Mouse (Mus musculus): ENCODE measurements around the gene Stx12. TPM values are rescaled to one million over a fixed set of nuclear protein-coding genes. Genes with fewer than 3 reads are reported as not detected.

Gene Stx12
- total RNA-seq, 2 experiments from 2014 or later, result 24.7 to 26.4 TPM

GRCm38 (mm10) chr4:132873481-132874362 lies 10.6 kb downstream of the Stx12 start:
- peak; percentile 56 for ATAC-seq (replicated peaks; ENCODE audit: low FRiP score, low TSS enrichment, poor library complexity, severe bottlenecking)

DNA sequence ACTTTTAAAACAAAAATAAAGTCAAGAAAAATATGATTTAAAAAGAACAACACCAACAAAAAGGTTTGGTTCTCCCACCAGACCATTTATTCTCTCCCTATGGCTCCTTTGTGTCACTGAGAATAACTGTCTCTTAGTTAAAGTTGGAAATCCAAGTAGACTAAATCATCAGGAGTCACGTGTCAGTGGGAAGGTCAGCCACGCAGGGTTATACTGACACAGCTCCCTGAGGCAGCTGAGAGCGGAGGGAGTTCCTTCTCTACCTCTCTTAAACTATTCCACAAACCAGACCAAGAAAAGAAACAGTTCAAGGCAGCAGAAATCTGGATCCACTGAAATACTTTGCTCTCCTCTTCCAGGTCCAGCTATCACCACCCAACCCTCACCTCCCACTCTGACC lies 13.2 kb downstream of the Stx12 start:
- ATAC-seq (replicated peaks; ENCODE audit: low FRiP score, low TSS enrichment, poor library complexity, severe bottlenecking), result no peak

GRCm38 (mm10) chr4:132864856-132865255 lies 19.5 kb downstream of the Stx12 start:
- ATAC-seq (replicated peaks; ENCODE audit: low FRiP score, low TSS enrichment, poor library complexity, severe bottlenecking), result no peak

- ATAC-seq (replicated peaks; ENCODE audit: low FRiP score, low TSS enrichment, poor library complexity, severe bottlenecking), result no peak
Measured at GRCm38 (mm10) chr4:132863012-132863411, 21.3 kb downstream of the Stx12 start.

- ATAC-seq (replicated peaks; ENCODE audit: low FRiP score, low TSS enrichment, poor library complexity, severe bottlenecking), result no peak
Measured at GRCm38 (mm10) chr4:132860880-132861279, 23.4 kb downstream of the Stx12 start.

- ATAC-seq (replicated peaks; ENCODE audit: low FRiP score, low TSS enrichment, poor library complexity, severe bottlenecking), result no peak
Measured at GRCm38 (mm10) chr4:132843705-132844071, 40.6 kb downstream of the Stx12 start.

- peak; percentile 97 for ATAC-seq (replicated peaks; ENCODE audit: low FRiP score, low TSS enrichment, poor library complexity, severe bottlenecking)
Measured at GRCm38 (mm10) chr4:132842970-132843704, 41.2 kb downstream of the Stx12 start, which contains the start of gene Ppp1r8. Ppp1r8 (minus strand) TSS chr4:132843169.

DNA sequence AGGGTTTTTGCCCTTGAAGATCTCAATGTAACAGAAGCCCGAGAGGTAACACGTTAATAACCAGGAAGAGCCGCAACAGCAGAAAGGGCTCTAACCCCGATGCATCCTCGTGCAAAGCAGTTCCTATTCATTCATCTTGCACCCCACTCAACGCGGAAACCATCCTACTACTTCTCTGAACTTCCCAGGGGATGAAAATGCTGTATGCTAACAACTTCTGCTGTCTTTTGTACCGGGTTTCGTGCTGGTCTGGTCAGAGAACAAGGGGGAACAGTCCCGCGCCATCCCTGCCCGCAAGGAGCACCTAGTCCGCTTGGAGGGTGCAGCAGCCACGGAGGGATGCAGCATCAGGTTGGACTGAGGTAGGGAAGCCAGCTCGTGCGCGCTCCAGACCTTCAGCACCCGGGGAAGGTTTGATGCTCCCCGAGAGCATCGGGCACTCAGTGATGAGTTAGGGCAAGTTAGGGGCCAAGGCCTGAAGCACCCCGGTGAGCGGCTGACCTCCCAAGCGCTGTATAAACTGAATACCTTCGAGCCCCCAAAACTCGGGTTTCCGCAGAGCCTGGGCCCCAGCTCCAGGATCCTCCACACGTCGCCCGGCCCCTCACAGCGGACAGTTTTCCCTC lies 41.9 kb downstream of the Stx12 start:
- ATAC-seq (replicated peaks; ENCODE audit: low FRiP score, low TSS enrichment, poor library complexity, severe bottlenecking), result peak; percentile 52

DNA sequence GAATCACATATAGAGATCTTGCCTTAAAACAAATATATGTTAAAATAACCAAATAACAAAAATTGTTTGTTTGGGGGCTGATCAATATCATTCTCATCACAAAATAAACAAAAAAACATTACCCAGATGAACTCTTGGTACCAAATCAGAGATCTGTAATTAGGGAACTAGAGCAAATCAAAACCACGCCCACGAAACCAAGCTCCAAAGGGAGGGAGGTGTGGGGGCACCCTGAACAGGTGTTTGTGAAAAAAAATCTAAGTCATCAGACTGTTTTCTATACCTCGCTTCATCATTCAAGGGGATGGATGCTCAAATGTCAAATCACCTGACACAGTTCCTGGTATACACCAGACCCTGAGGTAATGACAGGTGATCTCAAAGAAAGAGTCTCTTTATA lies 42.8 kb downstream of the Stx12 start:
- ATAC-seq (replicated peaks; ENCODE audit: low FRiP score, low TSS enrichment, poor library complexity, severe bottlenecking), result no peak

DNA sequence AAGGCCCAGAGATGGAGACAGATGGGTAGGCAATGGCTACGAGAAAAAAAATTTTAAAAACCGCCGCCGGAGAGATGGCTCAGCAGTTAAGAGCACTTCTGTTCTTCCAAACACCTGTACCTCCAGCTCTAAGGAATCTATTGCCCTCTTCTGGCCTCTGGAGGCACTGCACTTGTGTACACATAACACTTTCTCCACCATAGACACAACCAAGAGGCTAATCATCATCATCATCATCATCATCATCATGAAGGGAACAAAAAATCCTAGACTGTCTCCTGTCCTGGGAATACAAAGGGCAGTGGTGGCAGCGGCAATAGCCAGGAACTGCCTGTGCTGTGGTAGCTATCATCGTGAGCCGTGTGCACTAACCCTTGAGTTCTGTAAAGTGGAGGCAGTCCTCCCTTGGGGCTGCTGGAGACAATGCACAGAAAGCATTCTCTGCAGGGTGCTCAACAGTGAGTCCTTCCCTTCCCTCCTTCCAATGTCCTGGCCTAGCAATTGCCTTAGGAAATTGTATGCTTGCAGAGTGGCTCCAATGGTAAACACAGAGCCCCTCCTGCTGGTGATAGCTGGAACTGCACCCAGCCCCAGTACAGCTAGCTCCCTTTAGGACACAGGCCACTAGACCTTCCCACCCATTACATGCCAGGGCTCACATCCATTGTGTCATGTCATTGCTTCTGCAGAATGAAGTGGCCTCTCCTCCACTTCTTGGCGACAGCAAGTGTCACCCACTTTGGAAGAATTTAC lies 60.5 kb downstream of the Stx12 start:
- peak; percentile 82 for ATAC-seq (replicated peaks; ENCODE audit: low FRiP score, low TSS enrichment, poor library complexity, severe bottlenecking)

DNA sequence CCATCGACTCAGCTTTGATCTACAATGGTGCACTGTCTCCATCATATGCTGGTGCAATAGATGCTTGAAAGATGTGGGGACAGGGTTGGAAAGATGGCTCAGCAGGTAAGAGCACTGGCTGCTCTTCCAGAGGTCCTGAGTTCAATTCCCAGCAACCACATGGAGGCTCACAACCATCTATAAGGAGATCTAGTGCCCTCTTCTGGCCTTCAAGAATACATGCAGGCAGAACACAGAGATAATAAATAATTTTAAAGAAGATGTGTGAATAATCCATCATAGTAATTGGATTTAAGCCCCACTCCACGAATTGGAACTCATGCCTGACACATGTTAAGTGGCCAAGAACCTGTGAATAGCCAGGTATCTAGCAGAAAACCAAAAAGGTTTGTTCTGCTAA lies 65.9 kb downstream of the Stx12 start:
- ATAC-seq (replicated peaks; ENCODE audit: low FRiP score, low TSS enrichment, poor library complexity, severe bottlenecking), result no peak

DNA sequence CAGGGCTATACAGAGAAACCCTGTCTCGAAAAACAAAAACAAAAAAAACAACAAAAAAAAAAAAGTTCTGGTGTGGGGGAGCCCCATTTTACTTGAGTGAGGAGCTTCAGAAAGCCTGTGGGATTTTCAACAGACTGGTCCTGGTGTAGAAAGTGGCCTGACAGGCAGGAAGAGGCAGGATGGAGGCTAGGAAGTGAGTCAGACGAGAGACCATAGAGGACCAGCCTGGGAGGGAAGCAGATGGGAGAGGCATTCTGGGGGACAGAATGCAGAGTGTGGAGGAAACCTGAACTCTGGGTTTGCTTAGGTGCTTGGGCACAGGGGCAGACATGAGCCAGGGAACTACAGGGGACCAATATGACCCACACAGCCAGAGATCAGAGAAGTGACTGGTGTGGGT lies 67.5 kb downstream of the Stx12 start:
- ATAC-seq (replicated peaks; ENCODE audit: low FRiP score, low TSS enrichment, poor library complexity, severe bottlenecking), result no peak

GRCm38 (mm10) chr4:132816404-132816803 lies 67.9 kb downstream of the Stx12 start:
- no peak for ATAC-seq (replicated peaks; ENCODE audit: low FRiP score, low TSS enrichment, poor library complexity, severe bottlenecking)

DNA sequence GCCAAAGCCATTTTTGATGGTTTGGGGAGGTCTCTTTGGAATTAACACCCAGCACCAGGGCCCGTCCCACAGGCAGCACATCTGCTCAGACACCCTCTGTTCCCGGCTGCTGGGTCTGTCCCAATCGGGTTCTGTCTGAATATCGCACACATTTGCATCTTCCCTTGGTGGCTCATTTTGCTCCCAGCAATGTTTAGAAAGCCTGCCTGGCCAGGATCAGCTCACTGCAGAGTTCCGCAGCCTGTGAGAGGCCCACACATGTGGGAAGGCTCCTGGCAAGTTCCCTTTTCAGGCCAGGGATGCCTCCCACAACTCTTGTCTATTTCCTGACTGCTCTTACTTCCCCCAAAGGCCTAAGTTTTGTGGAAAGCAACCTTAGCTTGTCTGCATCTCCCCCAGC lies 74.7 kb downstream of the Stx12 start:
- ATAC-seq (replicated peaks; ENCODE audit: low FRiP score, low TSS enrichment, poor library complexity, severe bottlenecking), result no peak

- no peak for ATAC-seq (replicated peaks; ENCODE audit: low FRiP score, low TSS enrichment, poor library complexity, severe bottlenecking)
Measured at GRCm38 (mm10) chr4:132807771-132808641, 76.3 kb downstream of the Stx12 start.

- no peak for ATAC-seq (replicated peaks; ENCODE audit: low FRiP score, low TSS enrichment, poor library complexity, severe bottlenecking)
Measured at GRCm38 (mm10) chr4:132806620-132807191, 77.6 kb downstream of the Stx12 start.

DNA sequence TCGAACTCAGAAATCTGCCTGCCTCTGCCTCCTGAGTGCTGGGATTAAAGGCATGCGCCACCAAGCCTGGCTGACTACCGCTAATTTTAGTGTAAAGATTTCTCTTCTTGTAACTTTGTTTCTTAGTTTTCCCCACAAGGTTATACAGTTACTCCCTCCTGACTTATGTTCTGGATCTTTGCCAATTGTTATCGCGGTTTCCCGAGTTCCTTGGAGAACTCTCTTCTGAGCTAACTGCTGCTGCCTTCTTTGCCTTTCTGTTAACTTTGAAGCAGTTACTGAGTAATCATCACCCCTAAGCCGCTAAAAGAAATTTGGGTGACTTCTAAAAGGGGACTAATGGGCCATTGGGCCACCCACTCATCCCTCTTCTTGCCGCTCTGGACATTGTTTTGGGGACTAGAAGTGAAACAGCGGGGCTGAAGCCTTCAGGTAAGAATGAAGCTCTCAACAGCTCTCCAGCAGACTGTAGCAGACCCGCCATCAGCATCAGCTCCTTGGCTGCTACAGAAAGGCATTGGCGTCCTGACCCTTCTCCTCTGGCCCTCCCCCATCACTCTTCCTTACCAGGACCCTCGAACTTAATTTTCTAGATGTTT lies 78.6 kb downstream of the Stx12 start:
- 0 out of 2 replicates have a peak, but pooled peaks have one; percentile 27 for ATAC-seq (replicated peaks; ENCODE audit: low FRiP score, low TSS enrichment, poor library complexity, severe bottlenecking)

DNA sequence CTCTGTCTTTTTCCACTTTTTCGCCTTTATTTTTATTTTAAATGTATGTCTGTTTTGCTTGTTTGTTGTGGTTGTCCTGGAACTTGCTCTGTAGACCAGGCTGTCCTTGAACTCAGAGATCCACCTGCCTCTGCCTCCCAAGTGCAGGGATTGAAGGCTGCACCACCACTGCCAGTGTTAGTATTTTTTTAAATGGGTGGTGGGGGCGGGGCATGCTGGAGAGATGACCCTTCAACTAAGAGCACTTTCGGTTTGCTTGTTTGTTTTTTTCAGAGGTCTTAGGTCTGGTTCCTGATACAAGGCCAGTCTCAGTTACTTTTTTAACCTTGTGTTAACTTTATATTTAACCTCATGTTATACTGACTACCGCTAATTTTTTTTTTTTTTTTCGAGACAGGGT lies 79.2 kb downstream of the Stx12 start:
- no peak for ATAC-seq (replicated peaks; ENCODE audit: low FRiP score, low TSS enrichment, poor library complexity, severe bottlenecking)

Measured in megakaryocyte-erythroid progenitor cell, adult 5-6 weeks (primary cell).